Mouse (Mus musculus) embryonic fibroblast, embryonic 13.5 days (primary cell): Measurements from ENCODE around the gene Slc35e4.

Experiments used
- CTCF ChIP-seq: IDR thresholded peaks from 2 replicates; pipeline ENCODE4 v1.5.1; 2011; ENCODE audit warnings: mild to moderate bottlenecking, control low read depth, low read length, moderate library complexity, borderline replicate concordance; ENCODE audit not compliant: insufficient read depth
- POLR2A ChIP-seq: IDR thresholded peaks from 2 replicates; pipeline ENCODE4 v1.6.1; 2011; ENCODE audit warnings: low read depth, mild to moderate bottlenecking, control low read depth, low read length, moderate library complexity

- TF ChIP-seq CTCF (no peak), POLR2A (no peak)
Observed at GRCm38 (mm10) chr11:3946386-3946785, 31.9 kb upstream of the Slc35e4 start.
